Mouse (Mus musculus) testis, adult 2 months (tissue): ENCODE measurements at regions not wholly inside any gene's neighbourhood (a gene's known extent, or its start where the extent isn't known, plus 50 kb on each side); places are given as distances from the start of the nearest gene placed in this dataset.

Source experiments
- H3K27ac ChIP-seq: fragments of 200-500 bp; 2 replicates; pipeline ENCODE4 v1.5.1; 2012; ENCODE audit warnings: low read depth, low read length; ENCODE audit not compliant: control insufficient read depth, insufficient read depth
- H3K27me3 ChIP-seq: fragments of 200-500 bp; 2 replicates; pipeline ENCODE4 v1.6.1; 2012; ENCODE audit warnings: mild to moderate bottlenecking, low read length, moderate library complexity; ENCODE audit not compliant: control insufficient read depth, insufficient read depth
- H3K36me3 ChIP-seq: fragments of 200-500 bp; 2 replicates; pipeline ENCODE4 v1.6.1; 2012; ENCODE audit warnings: mild to moderate bottlenecking, low read length; ENCODE audit not compliant: control insufficient read depth, insufficient read depth
- H3K4me1 ChIP-seq: fragments of 200-500 bp; 2 replicates; pipeline ENCODE4 v1.6.1; 2012; ENCODE audit warnings: low read length; ENCODE audit not compliant: control insufficient read depth, insufficient read depth
- H3K4me3 ChIP-seq: fragments of 200-500 bp; 2 replicates; pipeline ENCODE4 v1.5.1; 2012; ENCODE audit warnings: low read depth, mild to moderate bottlenecking, low read length, moderate library complexity, mixed read lengths; ENCODE audit not compliant: control insufficient read depth
- CTCF ChIP-seq: fragments of 200-500 bp; IDR thresholded peaks from 2 replicates; pipeline ENCODE4 v1.5.1; 2012; ENCODE audit warnings: low read depth, mild to moderate bottlenecking, inconsistent platforms, low read length, moderate library complexity; ENCODE audit not compliant: control insufficient read depth, insufficient read depth, insufficient replicate concordance
- POLR2A ChIP-seq: fragments of 200-500 bp; IDR thresholded peaks from 2 replicates; pipeline ENCODE4 v1.6.1; 2012; ENCODE audit warnings: low read depth, mild to moderate bottlenecking, inconsistent platforms, low read length, moderate library complexity; ENCODE audit not compliant: control insufficient read depth

GRCm38 (mm10) chr15:61108957-61109356, 186.1 kb upstream of the A1bg start:
- Histone ChIP-seq H3K4me1 (no peaks in the 10 kb centered on the region), H3K36me3 (no peaks in the 10 kb centered on the region), H3K4me3 (no peak overlapping the region), H3K27me3 (no peaks in the 10 kb centered on the region), H3K27ac (no peak overlapping the region)
- TF ChIP-seq CTCF (no peak), POLR2A (no peak)

GRCm38 (mm10) chr15:61102421-61103412, 179.9 kb upstream of the A1bg start:
- TF ChIP-seq CTCF = no peak
- TF ChIP-seq POLR2A = no peak
- H3K36me3 ChIP-seq = no peaks in the 10 kb centered on the region
- H3K27ac ChIP-seq = no peak overlapping the region
- H3K4me1 ChIP-seq = no peaks in the 10 kb centered on the region
- H3K4me3 ChIP-seq = no peak overlapping the region
- H3K27me3 ChIP-seq = no peaks in the 10 kb centered on the region

GRCm38 (mm10) chr15:61100807-61101206, 178.0 kb upstream of the A1bg start:
- no peak for TF ChIP-seq CTCF
- TF ChIP-seq POLR2A = no peak
- Histone ChIP-seq H3K27ac (no peak overlapping the region), H3K4me1 (no peaks in the 10 kb centered on the region), H3K36me3 (no peaks in the 10 kb centered on the region), H3K27me3 (no peaks in the 10 kb centered on the region), H3K4me3 (no peak overlapping the region)

GRCm38 (mm10) chr15:61098968-61099367, 176.2 kb upstream of the A1bg start:
- H3K4me3 ChIP-seq = no peak overlapping the region
- no peaks in the 10 kb centered on the region for H3K27me3 ChIP-seq
- TF ChIP-seq POLR2A = no peak
- no peak for TF ChIP-seq CTCF
- H3K27ac ChIP-seq = no peak overlapping the region
- no peaks in the 10 kb centered on the region for H3K36me3 ChIP-seq
- no peaks in the 10 kb centered on the region for H3K4me1 ChIP-seq

GRCm38 (mm10) chr15:61098519-61098918, 175.7 kb upstream of the A1bg start:
- H3K27me3 ChIP-seq = no peaks in the 10 kb centered on the region
- no peak for TF ChIP-seq POLR2A
- no peak for TF ChIP-seq CTCF
- H3K4me1 ChIP-seq = no peaks in the 10 kb centered on the region
- H3K4me3 ChIP-seq = no peak overlapping the region
- H3K36me3 ChIP-seq = no peaks in the 10 kb centered on the region
- H3K27ac ChIP-seq = no peak overlapping the region

- no peaks in the 10 kb centered on the region for H3K36me3 ChIP-seq
- H3K27ac ChIP-seq = no peak overlapping the region
- no peak overlapping the region for H3K4me3 ChIP-seq
- H3K27me3 ChIP-seq = no peaks in the 10 kb centered on the region
- H3K4me1 ChIP-seq = no peaks in the 10 kb centered on the region
- no peak for TF ChIP-seq CTCF
- TF ChIP-seq POLR2A = no peak
Observed at GRCm38 (mm10) chr15:61096021-61096781, 173.4 kb upstream of the A1bg start.

- H3K27me3 ChIP-seq = no peaks in the 10 kb centered on the region
- no peaks in the 10 kb centered on the region for H3K36me3 ChIP-seq
- H3K4me3 ChIP-seq = no peak overlapping the region
- H3K27ac ChIP-seq = no peak overlapping the region
- TF ChIP-seq CTCF (no peak), POLR2A (no peak)
- no peaks in the 10 kb centered on the region for H3K4me1 ChIP-seq
Observed at GRCm38 (mm10) chr15:61055017-61055609, 132.3 kb upstream of the A1bg start.
